Mouse (Mus musculus) heart, adult 8-10 months (tissue): ENCODE results near the gene H2afj. TPM values are rescaled to one million over a fixed set of nuclear protein-coding genes. Genes with fewer than 3 reads are reported as not detected.
A peak's percentile ranks its signal among the peaks of the same experiment; 100 is the strongest.

Source experiments
- DNase-seq: peaks from one replicate; pipeline ENCODE4 v3.0.0; 2022; ENCODE audit warnings: low spot score
- total RNA-seq, 4 experiments: library from RNA; stranded (reverse); gene quantifications; 2 replicates each; pipeline ENCODE4 v1.2.4; 2022

The H2afj gene
- total RNA-seq, 4 experiments from 2014 or later, result 20.6 to 35.7 (median 31.6) TPM

DNA sequence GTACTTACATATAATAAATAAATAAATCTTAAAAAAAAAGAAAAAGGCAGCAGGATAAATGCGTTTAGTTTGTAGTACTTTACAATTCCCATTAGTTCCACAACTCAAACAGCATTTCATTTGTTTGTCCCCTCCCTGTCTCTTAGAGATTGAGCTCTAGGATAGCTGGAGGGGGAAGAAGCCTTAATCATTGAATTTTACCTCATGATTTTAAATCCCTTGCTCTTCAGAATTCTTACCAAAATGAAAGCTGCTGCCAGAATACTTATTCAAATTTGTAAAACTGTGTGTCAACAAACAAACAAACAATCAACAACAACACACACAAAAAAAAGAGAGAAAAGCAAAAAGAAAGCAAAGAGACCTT lies 2.7 kb upstream of the H2afj start:
- no peak for DNase-seq

DNA sequence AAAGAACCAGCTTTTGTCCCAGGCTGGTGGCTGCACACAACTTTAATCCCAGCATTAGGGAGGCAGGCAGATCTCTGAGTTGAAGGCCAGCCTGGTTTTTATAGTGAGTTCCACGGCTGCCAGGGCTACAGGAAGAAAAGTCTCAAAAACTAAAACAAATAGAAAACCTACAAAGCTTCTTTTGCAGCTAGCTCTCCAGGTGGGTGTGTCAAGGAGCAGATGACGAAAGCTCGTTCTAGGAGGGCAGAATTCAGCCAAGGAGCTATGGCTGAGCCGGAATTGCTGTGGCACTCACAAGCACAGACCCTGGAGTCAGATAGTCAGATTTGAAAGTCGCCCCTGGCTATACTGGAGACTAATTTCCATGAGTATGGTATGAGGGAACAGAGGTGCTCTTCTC lies 1.2 kb upstream of the H2afj start:
- no peak for DNase-seq

DNA sequence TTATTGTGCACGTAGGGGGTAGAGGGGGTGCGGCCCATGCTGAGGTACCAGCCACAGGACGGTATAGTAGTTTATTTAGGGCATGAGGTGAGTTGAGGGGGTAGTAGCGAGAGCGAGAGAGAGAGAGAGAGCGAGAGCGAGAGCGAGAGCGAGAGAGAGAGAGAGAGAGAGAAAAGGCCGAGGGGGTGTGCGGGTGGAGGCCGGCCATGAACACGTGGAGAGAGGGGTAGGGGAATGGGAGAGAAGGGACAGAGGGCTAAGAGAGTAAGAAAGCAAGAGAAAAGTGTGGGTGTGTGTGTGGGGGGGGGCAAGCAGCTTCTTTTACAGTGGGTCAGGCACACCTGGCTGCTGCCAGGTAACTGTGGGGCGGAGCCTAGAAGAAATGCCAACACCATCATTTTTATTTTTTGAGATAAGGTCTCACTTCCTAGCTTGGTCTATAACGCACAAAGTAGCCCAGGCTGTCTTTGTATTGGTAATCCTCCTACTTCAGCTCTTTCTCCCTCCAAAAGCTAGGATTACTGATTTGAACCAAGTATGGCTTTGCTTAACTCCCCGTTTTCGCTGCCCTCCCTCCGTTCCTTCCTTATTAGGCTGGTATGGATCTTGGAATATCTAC lies 540 bp upstream of the H2afj start:
- DNase-seq, result no peak

DNA sequence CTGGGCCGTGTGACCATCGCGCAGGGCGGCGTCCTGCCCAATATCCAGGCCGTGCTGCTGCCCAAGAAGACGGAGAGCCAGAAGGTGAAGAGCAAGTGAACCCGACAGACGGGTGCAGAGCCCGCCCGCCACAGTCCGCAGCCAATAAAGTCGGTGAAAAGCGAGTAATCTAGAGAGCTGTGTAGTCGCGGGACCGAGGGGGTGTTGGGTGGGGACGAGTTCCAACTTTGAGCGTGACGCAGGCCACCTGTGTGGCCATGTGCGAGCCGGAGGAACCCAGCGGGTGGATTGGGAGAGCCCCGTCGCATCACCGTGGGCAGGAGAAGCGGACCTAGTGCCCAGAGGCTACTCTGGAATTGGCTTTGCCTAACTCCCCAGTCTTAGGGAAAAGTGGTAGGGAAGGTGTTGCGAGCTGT lies 595 bp downstream of the H2afj start:
- peak; percentile 20 for DNase-seq

DNA sequence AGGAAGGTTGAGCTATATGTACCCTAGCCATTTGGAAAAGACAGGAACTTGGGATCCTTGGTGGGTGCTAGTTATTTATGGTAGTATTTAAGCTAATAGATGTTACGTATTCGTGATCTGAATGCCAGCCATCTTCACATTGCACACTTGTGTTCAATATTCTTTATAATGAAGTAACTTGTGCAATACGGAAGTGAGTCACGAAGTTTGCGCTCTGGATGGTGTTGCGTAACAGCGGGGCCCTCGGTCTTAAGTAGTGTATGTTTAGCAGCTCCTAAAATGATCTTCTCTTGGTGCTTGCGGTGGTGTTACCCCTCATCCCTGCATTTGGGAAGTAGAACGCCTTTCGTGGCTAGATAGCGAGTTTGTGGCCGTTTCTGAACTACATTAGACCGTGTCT lies 1.0 kb downstream of the H2afj start:
- DNase-seq, result peak; percentile 48

DNA sequence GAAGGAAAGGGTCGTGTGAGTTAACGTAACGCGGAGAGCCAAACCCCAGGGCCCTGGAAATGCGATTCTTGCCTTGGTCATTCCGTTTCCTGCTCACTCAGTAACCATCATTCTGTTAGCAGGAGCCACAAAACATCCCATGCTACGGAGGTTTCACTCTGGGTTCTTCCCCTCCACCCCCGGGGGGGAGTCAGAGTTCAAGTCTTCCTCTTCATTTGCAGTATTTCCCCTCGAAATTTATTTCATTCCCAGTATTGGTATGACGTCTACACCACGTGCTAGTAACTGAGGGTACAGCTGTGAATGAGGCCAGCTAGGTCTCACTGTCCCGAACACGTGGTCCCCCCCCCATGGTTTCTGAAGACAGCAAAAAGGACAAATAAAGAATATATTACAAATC lies 1.6 kb downstream of the H2afj start:
- DNase-seq, result no peak

DNA sequence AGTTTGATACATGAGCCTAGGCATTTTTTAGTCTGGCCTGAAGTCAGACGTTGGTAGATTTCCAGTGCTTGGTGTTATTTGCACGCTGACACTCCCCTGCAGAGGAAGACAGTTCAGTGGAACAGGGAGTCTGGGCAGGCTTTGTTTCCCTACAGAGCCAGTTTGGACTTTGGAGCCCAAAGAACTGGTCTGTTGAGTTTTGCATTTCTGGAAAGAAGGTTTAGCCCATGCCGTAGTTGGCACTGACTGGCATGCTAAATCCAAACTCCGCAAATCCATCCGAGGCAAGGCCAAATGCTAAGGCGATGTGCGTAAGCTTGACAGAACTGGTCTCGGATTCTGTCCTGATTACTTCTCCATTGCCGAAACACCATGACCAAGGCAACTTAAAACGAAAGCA lies 3.2 kb downstream of the H2afj start:
- no peak for DNase-seq

DNA sequence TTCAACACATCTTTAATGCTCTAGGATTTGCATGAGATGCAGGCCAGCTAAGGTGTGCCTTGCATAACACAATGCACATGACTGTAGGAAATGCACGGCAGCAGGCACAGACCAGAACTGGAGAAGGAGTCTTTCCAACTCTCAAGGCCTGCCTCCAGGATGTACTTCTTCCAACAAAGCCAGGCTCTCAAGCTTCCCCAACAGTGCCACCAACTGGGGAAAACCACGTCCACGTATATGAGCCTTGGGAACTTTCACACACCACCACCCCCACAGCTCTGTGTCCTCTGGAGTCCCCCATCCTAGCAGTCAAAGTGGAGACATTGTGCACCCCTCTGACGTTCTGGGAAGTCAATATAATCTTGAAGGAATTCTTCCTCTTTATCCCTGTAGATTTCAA lies 5.1 kb downstream of the H2afj start:
- DNase-seq, result no peak

DNA sequence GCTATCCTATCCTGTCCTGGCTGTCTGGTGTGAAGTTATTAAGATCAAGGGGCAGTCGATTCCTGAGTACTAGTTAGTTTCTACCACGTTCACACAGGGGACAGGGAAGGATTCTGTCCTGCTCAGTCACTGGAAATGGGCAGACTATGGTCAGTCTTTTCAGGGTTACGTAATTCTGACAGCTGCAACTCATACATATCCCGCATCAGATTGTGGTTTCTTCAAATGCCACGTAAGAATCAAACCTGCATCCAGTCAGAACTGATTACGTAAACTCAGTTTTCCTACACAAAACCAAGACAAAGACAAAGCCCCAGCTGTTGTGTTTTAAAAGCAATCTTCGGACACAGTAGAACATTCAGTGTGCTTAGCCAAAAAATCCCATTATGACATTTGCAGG lies 7.3 kb downstream of the H2afj start:
- DNase-seq, result no peak

DNA sequence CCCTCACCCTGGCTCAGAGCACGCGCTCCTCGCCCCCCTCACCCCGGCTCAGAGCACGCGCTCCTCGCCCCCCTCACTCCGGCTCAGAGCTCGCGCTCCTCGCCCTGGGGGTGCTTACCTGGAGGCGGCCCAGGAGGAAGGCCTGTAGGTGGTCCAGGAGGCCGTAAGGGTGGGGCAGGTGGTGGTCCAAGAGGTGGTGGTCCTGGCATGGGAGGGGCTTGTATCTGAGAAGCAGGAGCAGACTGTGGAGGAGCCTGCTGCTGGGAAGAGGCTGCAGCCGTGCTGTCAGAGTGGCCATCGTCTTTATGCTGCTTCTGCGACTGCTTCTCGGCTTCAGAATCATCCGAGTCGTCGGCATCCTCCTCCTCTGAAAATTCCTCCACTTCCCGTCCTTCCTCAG lies 8.8 kb downstream of the H2afj start:
- DNase-seq, result no peak

DNA sequence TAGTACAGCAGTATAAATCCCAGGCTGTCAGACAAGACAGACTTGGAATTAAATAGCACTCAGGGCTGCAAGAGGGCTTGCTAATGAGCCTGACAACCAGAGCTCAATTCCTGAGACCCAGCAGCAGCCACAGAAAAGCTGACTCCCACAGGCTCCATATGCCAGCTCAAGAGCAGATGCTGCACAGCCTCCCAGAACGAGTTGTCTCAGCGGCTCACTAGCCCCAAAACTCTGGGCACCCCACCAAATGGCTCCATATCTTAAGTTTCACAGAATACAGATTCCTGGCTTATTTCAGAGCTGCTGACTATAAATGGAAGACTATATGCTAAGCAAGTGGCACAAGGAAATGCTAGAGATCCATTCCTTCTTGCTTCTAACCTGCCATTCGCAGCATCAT lies 9.5 kb downstream of the H2afj start:
- DNase-seq, result no peak

DNA sequence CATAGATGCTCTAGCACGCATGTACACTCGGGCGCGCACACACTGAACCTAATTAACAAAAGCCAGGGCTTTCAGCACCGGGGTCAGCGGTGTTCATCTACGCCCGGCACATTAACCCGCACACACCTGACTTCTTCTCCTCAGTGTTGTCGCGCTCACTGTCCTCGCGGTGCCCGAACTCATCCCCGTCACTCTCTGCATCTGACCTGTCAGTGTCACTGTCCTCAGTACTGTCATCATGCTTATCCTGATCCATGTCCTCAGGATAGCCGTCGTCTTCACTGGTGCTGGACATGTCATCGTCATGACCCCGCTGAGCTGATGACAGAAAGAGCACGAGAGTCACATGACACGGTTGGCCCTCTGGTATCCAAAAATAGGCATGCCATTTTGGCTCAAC lies 12.3 kb downstream of the H2afj start:
- no peak for DNase-seq

DNA sequence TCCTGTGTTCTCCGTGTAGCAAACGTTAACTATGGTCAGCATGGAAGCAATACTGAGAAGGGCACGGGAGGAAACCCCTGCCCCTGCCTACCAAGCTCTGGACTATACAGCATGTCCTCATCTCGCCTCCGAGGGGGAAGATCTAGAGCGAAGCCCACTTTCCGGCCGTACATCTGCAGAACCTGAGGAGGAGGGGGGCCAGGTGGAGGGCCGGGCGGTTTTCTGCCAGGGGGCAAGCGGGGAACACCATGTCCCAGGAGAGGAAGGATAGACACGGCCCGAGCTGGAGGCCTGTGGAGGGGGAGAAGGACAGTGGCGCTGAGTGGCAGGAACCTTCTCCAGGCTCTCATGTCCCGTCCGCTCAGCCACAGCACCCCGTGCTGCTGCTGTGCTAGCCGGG lies 13.0 kb downstream of the H2afj start:
- DNase-seq, result no peak

DNA sequence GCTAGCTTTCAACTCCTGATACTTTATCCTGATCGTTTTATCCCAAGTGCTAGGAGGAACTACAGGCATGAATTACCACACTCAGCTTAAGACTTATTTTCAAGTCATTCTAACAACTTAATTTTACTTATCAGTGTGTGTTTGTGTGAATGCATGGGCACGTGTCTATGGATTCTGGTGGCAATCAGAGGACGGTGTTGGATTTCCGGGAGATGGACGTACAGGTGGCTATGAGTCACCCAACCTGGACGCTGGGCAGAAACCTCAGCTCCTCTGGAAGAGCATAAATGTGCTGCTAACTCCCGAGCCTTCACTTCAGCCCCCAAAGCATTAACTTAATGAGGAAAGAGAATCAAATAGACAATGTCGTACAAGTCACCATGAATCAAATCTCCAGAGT lies 16.9 kb downstream of the H2afj start:
- no peak for DNase-seq

DNA sequence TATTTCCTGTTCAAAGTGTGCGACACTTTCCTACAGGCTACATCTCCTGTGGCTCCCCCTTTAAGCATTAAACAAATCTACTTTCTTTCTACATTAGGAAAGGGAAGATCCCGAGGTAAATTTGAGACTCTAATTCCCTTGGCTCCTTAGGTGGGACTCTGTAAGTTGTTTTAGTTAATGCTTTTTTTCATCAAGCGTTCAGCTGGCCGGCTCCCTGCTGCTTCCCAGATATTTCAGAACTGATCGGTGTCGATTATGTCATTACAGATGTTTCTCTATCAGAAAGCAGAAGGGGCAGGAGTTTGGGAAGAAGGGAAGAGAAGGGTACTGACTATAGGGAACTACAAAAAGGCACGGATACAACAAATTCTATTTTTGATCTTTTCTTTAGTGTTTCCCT lies 19.1 kb downstream of the H2afj start:
- no peak for DNase-seq

DNA sequence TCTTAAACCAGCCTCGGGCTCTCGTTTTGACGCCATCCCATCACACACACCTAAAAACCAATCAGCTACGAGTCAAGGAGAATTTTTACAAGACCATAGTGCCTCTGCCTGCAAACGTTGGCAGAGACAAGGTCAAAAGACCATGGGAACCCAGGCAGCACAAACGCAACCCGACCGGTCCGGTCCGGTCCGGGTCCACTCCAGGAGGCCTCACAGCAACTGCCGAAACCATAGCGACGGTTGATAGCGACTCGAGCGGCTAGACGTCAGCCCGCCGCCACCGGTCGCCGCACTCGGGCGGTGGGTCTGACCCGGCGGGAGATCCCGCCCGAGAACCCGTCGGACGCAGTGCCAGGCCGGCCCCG lies 19.5 kb downstream of the H2afj start, which contains the start of gene BC049715:
TSS of gene BC049715 (plus strand) at position 111 of the 365 bp plus-strand sequence.
- DNase-seq, result no peak

DNA sequence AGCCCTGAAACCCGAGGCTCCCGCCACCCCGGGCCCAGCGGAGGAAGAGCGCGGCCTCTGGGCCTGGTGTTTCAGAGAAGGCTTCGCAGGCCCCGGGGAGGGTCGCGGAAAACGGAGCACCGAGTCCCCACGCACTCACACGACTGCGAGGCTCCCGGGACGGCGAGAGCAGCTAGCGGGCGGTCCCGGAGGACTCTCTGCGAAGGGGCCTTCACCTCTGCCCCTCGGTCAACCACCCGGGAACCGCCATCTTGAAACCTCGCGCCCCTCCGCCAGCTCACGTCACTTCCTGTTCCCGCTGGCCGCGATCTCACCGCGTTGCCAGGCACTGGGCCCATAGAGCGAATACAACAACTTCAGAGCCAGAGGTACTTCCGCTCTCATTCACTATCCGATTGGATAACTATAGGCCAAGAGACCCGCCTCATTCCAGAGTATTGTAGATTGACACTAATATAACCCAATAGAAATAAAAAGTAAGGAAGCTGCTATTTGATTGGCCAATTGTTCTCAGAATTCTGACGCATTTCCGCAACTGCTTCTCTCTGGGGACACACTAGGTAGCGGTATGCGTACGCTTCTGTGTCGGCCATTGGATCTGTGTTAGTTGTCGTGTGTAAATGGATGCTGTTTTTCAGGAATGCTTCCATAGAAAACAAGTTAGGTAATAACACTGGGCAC lies 20.0 kb downstream of the H2afj start, which contains the start of gene Wbp11:
TSS of gene Wbp11 (minus strand) at position 353 of the 681 bp plus-strand sequence.
- peak; percentile 99 for DNase-seq

DNA sequence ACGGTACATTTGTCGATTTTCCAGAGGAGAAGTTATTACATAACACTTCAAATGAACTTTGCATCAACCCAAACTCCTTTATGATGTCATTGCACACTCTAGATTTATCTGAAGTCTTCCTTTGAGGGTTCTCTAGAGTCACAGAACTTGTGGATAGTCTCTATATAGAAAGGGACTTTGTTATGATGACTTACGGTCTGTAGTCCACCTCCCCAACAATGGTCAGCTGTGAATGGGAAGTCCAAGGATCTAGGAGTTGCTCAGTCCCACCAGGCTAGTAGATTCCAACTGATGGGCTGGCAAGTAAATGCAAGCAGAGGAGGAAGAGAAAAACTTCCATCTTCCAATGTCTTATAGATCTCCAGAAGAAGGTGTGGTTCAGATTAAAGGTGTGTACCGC lies 20.6 kb downstream of the H2afj start:
- no peak for DNase-seq

DNA sequence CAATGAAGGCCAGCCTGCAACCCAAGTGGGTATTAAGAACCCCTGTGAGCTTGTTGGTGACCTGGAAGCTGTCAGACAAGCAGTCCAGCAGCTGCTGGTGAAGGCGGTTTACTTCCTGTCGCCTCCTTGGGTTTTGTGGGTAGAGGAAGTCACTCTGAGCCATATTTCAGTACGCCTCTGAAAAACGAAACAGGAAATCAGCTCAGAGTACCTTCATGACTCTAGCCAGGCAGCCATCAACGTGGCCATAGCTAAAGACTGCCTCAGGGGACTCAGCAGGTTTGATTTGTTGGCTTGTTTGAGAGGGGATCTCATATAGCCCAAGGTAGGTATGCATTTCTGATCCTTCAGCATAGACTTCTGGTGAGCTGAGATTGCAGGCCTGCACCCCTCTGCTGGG lies 23.7 kb downstream of the H2afj start:
- DNase-seq, result no peak

DNA sequence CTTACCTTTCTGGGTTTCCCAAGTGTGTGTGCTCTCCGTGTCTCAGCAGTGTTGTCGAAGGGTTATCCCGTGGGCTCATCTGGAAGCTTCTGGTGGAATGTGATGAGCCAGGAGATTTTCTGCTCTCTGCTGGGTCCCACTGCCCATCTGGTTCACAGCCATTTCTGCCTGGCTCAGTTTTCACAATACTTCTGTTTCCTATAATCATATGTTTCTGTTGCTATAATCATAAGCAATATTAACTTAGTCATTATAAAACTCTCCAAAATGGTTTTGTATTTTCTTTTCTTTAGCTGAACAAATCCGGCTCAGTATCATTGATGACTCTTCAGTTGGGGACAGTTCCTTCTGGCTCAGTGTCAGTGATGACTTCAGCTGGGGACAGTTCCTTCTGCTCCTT lies 27.3 kb downstream of the H2afj start, which contains the start of gene Smco3:
TSS of gene Smco3 (minus strand) at position 101 of the 400 bp plus-strand sequence.
- no peak for DNase-seq

DNA sequence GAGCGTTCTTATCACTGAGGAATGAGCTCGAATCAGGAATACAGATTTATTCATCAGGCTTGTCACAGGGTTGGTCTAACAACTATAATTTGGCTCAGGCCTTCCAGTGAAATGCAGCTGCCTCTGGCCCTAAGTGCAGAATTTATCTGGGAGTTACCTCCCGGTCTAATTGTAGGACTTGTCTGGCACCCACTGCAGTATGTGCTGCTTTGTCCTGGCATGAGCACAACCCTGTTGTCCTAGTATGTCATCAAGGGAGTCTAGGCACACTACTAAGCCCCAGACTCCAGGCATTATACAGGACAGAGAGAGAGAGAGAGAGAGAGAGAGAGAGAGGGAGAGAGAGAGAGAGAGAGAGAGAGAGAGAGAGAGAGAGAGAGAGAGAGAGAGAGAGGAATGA lies 29.3 kb downstream of the H2afj start:
- DNase-seq, result no peak

DNA sequence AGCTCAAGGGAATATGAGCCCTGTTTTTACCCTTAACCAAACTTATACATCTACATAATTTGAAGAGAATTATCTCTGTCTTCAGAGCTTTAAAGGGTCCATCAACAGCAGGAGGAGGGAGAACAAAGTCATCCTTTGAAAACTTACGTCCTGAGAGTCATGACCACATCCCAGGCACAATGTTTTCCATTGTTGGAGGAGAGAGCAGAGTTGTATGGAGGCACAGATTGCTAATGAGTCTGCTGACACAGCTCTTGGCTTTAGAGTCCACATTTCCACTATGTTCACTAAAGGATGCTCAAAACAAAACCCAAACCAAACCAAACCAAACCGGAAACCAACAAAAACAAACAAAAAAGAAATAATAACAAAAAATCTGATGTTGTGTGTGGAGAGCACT lies 36.9 kb downstream of the H2afj start:
- no peak for DNase-seq

DNA sequence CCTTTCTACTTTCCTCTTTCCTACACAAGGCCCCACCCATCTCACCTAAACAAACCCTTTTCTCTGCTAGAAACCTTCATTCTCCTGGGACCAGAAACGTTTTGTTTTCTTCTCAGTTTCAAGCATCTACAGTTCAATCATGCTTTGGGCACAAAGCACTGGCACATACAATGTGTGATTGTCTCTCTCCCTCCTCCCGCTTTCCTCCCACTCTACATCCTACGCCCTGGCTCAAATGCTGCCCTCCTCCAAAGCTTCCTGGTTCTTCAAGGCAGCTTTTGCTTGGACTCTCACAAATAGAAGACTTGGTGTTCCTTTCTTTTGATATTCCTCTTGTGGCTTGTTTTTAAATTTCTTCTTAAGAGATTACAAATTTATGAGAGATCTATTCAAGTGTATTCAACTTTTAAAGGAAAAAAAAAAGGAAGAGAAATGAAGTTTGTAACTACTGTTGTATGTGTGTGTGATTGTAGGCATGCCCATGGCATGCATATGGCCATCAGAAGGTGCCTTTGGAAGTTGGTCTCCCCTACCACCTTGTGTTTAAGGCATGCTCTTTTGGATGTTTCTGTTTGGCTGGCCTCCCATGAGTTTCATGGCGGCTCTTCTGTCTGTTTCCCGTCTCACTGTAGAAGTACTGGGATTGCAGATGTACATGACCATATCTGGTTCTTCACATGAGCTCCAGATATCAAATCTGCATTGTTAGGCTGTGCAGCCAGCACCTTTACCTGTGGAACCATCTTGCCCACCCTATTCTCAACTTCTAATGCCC lies 37.8 kb downstream of the H2afj start:
- DNase-seq, result no peak
